Mouse (Mus musculus): Measurements from ENCODE around the gene Bex3.
"Not testable (repeated sequence)": the region's sequence is repeated elsewhere in the genome, so short reads cannot be mapped to it uniquely, and the experiment has no call there.

The Bex3 gene
- long read RNA-seq, experiment 1, transcript Bex3-201 (3 exons, 930 nt) = major isoform, 51 of 73 reads
- long read RNA-seq, experiment 1, transcript Bex3-203 (2 exons, 766 nt) = minor isoform, 6 of 73 reads
- long read RNA-seq, experiment 1, transcript Bex3-202 (3 exons, 826 nt) = minor isoform, 9 of 73 reads
- long read RNA-seq, experiment 1, partial matches to known transcripts = 0 of 73 reads
- long read RNA-seq, experiment 1, other reads (novel, unspliced or antisense) = 6 of 73 reads
- long read RNA-seq, experiment 2, transcript Bex3-203 (2 exons, 766 nt) = minor isoform, 10 of 163 reads
- long read RNA-seq, experiment 2, transcript Bex3-201 (3 exons, 930 nt) = major isoform, 101 of 163 reads
- long read RNA-seq, experiment 2, transcript Bex3-204 (3 exons, 933 nt) = minor isoform, 7 of 163 reads
- long read RNA-seq, experiment 2, transcript Bex3-202 (3 exons, 826 nt) = minor isoform, 32 of 163 reads
- long read RNA-seq, experiment 2, partial matches to known transcripts = 11 of 163 reads
- long read RNA-seq, experiment 2, other reads (novel, unspliced or antisense) = 2 of 163 reads

DNA sequence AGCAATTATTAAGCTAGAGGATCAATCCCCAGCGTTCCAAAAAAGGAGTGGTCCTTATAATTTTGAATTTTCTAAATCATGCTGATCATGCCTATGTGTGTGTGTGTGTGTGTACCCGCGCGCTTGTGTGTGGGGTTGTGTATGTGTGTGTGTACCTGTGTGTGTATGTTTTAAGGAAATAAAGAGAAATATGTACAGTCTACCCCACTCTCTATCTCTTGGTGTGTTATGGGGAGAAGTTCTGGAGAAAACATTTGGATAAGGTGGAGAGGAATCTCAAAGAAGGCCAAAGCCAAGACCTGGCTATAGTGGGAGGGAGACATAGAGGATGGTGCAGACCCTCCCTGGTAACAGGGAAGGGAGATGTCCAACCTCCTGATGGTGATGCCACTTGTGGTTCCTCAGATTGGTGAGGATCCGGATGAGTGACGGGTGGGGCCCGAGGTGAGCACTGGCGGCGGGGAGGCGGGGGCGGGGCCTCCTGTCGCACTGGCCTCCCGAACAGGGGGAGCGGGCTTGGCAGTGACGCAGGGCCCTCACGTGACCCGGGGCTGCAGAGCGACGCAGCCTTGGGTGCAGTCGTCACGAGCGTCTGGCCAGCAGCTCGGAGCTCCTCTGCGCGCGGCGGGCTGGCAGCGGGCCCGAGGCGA is at the start of gene Bex3:
Gene Bex3 (plus strand): TSS at position 511 of the 650 bp plus-strand sequence.
- intact Hi-C loops (cut with DNase I) = not testable (repeated sequence)

DNA sequence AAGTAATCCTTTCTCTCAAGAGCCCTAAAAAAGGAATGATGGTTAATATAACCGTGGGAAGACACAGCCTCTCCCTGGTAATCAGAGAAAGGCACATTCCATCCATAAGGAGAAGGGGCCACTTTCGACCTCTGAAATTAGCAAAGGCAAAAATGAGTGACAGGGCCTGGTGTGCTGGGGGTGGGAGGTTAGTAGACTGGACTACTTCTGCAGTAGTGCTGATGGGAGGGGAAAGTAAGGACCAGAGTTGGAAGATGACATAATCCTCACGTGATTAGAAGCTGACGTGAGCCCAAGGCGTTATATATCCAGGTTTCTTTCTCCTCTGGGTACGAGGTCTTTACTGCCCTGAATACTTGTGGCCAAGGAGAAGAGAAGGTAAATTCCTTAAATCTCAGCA is 46.3 kb upstream of the Bex3 start:
- intact Hi-C loops (cut with DNase I) = no loop called here

DNA sequence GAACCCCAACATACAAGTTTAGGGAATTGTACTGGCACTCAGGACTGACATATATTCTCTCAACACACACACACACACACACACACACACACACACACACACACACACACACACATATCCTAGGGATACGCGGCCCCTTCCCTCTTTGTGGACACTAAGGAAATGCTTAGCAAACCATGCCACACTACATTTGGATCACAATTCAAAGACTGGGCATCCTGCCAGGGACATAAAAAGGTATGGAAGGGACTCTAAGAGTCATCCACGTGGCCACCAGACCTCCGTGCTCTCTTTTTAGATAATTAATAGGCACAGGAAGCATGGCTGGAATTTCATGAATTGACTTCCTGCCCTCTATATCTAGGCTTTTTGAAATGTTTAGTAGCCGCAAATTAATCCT is 42.3 kb upstream of the Bex3 start:
- intact Hi-C loops (cut with DNase I) = no loop called here

DNA sequence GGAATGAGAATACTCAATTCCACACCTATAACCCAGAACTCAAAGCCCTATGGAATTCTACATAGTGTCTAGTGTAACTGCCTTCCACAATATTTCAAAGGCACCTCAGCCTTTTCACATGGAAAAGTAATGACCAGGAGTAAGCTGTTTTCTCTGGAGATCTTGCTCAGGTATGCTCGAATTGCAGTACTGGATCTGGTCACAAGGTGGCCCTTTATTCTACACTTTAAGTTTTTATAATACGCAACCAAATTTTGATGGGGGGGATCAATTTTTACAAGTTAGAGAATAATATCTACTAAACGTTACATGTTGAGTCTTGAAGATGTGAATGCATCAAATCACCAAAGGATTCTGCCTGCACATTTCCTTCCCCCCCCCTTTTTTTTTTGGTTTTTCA is 31.9 kb upstream of the Bex3 start:
- intact Hi-C loops (cut with DNase I) = loop anchor here (1.0 kb wide), 1 partner anchor 66 kb away; no protein-coding TSS in a partner anchor

DNA sequence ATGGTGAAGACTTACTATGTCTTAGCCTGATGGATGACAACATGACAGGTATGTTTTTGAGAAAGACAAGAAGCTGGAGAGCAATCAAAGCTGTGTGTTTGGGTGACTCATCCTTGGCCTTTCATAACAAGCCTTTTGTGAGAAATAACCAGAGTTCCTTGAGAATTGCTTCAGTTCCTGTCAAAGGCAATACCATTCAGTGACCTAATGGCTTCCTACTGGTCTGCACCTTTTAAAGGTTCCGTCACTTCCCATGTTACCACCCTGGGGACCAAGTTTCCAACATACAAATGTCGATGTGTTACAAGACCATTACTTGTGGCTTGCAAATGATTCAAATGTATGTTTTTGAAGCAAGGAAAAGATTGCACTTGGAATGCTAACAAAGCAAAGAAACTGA is 26.9 kb upstream of the Bex3 start:
- intact Hi-C loops (cut with DNase I) = no loop called here

DNA sequence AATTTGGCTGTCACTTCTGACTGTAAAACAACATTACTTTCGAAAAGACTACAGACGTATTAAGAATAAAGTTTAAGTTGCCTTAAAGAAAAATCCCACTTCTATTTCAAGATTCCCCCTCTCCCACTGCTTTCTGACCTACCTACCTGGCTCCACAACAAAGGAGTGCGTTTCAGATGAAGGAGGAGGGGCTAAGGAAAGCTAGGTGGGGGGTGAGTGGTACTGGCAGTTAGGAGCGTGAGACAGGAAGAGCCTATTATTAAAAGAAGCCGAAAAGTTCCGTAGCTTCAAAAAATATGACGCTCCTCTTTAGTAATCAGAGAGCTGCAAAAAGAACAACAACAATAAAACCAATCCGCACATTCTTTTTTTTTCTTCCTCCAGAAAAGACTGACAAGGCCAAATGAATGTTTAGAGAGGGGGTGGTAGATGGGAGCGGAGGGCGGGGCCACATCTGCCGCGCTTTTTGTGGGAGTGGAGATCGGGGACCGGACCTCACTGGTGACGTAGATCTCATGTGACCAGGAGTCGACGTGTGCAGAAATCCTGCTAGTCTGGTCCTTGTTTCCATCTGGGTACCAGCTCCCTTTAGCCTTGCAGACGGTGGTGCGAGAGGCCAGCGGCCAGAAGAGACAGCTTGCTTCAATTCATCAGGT is 25.4 kb upstream of the Bex3 start, which contains the start of gene Tceal9:
Gene Tceal9 (plus strand): TSS at position 506 of the 656 bp plus-strand sequence.
- intact Hi-C loops (cut with DNase I) = no loop called here

DNA sequence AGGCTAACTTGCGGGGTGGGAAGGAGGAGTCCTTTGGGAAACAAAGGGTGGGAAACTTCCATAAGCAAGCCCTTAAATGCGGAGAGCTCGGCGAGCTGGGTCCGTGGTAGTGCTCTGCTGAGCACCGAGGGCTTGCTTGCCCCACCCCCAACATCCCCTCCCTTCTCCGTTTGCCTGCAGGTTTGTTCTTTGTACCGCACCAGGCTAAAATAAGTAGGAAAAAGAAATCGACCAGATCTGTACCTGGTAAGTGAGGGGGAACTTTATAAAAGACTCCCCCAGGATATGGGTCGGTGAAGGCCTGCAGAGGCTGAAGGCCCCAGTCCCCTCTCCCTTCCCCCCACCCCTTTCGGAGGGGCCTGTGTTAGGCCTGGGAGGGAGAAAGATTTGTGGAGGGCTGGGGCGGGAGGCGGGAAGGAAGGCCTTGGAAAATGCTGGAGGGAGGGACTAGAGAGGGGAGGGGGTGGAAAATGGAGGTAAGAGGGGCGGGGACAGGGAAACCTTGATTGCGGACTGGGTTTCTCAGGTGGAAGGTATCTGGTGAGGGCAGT is 24.5 kb upstream of the Bex3 start:
- intact Hi-C loops (cut with DNase I) = no loop called here

DNA sequence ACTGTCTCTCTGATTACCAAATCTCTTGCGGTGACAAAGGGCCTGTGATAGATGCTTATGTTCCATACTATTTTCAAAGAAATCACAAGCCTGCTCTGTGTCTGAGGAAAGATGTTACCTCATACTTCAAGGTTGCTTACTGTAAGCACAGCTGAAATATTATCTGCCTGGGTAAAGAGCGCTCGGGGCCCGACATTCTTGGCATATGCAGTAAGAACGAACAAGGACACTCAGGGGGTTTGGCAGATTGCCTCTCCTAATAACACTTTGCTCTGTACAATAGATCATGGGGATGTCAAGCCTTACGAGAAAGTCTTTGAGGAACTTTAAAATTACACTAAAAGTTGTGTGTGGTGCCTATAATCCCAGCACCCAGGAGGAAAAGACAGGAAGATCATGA is 21.2 kb upstream of the Bex3 start:
- intact Hi-C loops (cut with DNase I) = no loop called here

DNA sequence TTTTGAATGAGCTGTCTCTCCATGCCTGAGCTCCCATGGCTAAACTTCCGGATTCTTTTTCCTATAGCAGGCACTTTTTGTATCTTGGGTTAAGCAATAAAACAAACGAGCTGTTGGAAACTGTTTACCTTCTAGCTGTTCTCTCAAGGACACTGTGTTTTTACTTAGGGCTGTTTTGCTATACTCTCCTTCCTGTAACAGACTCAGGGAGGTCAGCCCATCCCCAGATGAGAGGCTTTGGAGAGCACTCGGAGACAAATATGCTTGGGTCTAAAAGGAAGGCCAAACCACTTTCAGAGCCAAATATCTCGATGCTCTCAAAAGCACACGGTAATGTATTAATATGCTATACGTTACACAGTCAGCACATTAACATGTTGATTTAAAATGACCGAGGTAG is 20.4 kb upstream of the Bex3 start:
- intact Hi-C loops (cut with DNase I) = no loop called here

DNA sequence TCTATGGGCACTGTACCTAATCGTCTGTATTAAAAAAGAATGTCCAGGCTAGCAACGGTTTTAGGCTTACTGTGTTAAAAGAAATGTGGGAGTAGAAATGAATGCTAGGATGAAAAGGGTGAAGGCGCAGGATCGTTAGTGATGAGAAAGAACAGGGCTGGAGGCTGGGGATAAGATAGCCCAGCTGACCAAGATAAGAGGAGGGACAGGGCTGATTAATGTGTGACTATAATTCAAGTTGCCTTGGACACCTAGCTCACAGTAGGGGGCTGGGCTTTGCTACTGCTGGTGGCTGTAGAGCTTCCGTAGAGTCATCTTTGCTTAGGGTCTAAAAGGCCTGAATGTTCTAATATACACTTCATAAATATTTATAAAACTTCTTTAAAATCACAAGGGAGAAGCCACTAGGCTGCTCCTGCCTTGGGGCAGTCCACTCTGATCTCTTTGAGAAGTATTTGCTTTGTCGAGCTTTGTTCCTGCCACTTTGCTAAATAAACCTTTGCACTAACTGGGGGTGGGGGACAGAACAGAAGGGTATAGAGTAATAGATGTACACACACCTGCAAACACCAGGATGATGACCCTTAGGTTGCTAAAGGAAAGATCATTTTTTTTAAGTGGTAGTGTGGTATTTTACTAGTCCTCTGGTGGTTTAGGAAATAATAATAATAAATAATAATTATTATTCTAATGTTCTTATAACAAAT is 17.9 kb upstream of the Bex3 start:
- intact Hi-C loops (cut with DNase I) = no loop called here

DNA sequence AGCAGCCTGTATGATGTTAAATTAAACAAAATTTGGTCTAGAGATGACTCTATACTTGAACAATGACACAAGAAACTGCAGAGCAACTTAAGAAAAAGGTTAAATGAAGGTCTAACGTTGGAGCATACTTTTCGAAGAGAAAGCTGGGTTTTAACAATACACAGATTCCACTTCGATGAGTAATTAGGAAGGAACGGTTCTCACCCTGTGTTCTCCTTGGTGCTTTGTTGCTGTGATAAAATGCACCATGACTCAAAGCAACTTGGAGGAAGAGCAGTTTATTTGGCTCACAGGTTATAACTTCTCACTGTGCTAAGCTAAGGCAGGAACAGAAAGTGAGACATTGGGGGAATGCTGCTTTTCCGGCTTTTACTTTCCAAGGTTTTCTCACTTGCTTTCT is 2.3 kb upstream of the Bex3 start:
- intact Hi-C loops (cut with DNase I) = no loop called here

DNA sequence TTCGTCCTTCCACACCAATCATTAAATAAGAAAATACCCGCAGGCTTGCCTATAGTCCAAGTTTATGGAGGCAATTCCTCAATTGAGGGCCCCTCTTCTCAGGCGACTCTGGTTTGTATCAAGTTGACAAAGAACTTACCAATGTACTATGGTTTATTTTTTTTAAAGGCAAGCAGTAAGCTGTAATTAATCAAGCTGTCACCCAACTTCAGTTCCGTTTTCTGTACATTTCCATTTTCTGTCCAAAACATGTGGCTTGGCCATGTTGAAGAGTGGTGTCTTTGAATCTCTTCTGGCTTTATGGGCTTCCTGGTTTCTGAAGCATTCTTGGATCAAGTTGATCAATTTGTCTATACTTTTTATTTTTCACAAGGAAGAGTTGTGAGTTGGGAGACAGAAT is 1.9 kb upstream of the Bex3 start:
- intact Hi-C loops (cut with DNase I) = no loop called here

DNA sequence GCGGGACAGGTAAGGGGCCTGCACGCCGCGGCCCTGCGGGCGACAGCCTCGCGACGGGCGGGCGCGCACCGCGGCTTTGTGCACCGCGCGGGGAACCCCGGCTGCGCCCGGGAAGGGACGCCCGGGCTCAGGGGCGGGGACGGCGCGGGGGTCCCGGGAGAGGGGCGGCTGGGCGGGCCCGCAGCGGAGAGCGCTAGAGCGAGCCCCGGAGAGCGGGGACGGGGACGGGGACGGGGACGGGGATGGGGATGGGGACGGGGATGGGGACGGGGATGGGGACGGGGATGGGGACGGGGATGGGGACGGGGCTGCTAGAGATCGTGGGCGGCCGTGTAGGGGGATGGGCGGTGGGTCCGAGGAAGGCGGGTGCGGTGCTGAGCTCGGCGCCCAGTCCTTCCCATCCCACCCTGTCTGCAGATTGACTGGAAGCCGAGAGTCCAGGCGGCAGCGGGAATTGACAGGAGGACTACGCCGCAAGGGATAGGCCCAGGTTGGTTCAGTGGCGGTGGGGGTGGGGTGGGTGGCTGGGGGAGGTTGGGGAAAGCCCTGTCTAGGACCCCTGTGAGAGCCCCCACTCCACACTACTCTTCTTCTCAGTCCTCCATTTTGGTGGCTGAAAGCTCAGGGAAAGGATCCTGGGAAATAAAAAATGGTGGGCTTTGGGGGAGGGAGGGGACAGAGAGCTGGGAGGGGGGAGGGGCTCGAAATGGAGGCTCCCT is 499 bp downstream of the Bex3 start:
- intact Hi-C loops (cut with DNase I) = not testable (repeated sequence)

DNA sequence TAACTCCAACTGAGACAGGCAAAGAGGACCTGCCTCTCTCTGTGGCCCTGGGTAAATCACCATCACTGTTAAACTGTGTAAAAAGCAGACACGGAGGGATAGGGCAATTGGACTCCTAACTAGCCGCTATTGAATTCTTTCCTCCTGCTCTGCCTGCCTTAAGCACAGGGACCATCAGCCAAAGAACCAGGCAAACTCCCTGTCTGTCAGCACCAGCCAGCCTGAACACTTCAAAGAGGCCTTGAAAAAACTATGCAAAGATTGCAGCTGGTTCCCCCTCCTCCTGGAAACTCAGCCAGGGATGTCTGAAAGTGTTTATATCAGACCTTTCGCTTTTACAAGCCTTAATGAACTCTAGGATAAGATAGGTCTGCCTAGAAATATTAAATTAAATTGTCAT is 4.5 kb downstream of the Bex3 start:
- intact Hi-C loops (cut with DNase I) = no loop called here

DNA sequence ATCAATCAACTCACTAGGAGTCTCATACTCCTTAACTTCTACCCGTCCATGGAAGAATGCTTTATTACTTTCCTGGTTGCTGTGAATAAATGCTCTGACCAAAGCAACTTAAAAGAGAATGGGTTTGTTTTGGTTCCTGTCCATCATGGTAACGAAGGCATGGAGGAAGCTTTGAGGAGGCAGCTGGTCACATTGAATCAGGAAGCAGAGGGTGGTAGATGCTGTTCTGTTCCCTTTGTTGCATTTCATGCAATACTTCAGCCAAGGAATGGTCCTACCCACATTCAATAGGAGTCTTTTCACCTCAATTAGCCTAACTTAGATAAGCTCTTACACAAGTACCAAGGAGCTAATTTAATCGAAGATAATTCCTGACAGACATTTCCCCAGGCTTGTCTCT is 5.3 kb downstream of the Bex3 start:
- intact Hi-C loops (cut with DNase I) = no loop called here

DNA sequence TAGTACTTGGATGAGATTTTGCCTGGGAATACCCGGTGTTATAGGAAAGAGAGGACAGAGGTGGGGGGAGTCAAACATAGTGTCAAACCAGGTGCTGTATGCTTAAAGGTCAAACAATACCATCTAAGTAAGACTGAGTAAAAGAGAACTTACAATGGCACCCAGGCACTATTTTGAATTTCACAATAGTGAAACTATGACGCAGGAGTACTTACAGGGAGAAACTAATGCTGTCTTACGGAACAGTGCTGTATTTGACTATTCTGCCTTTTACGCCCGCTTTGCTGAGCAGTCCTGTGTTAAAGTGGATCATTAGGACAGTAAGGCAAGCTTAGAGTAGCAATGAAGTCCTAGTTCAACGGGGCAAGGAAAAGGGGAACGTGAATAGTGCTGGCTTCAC is 7.5 kb downstream of the Bex3 start:
- intact Hi-C loops (cut with DNase I) = no loop called here

DNA sequence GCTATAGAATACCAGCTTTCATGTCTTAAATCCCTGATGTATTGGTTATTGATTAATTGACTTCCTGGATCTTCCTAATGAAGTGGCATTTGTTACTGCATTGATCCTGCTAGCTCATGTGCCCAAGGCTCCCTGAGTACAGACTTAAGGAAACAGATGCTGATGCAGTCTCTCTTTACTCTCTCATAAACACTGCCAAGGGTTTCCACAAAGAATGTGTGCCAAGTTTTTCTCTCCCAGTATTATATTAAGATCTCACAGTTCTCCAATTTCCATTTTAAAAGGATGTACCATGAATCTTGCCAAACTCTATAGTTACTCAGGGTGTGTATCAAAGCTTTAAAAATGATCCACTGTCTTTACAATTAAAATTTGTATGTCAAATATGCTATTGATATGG is 8.3 kb downstream of the Bex3 start:
- intact Hi-C loops (cut with DNase I) = no loop called here

DNA sequence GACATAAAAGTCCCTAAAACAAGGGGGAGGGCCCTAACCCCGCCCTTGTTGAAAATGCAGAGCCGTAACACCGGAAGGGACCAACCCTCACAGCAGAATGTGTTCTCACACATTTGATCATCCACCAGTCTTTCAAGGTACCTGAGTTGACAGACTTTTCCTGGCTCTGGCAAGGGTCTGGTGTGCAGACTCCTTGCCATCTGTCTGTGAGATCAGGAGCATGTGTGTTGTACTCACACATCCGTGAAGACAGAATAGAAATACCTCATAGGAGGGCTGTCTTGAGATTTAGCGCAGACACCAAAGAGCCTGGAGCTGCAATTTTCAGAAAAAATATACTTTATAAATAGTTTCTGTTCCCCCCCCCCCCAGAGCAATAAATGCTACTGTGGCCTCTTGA is 9.4 kb downstream of the Bex3 start:
- intact Hi-C loops (cut with DNase I) = no loop called here

DNA sequence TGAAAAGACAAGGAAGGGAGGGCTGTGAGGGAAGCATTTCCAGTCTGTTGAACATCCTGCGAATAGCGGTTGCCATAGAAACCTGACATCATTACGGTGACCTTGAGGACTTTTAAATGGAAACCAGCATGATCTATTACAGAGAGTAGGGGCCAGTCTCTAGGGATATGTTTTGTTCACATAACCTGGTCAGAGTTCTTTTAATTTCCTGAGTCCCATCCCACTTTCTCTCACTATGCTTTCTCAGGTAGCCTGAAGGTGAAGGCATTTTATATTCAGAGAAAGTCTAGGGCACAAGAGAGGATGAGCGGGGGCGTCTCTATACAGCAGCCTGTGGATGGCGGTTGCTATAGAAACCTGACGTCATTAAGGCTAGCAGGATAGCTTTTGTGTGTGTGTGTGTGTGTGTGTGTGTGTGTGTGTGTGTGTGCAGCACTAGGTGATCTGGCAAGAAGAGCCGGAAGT is 20.8 kb downstream of the Bex3 start:
- intact Hi-C loops (cut with DNase I) = no loop called here

DNA sequence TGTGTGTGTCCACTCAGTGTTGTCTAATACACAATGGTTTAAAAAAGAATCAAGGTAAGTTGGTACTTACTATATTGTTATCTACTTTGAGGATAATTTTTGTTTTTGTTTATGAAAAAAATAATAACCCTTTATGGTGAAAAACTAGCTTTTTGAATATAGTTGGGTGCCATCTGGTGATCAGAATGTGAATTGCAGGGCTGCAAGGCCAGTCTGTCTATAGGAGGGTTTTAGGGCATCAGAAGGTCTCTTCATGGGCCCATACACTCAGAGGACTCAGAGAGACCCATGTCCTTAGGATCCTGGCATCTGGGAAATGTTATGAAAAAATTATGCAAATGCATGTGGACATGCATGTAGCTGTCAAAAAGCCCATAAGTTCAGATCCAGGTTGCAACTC is 34.2 kb downstream of the Bex3 start:
- intact Hi-C loops (cut with DNase I) = loop anchor here (1.0 to 10.0 kb wide), 2 partner anchors 66 to 109 kb away; no protein-coding TSS in a partner anchor

Measured in adrenal gland (tissue).